Mouse (Mus musculus) E14TG2a.4 (cell line): ENCODE measurements around the gene Snrk.

Experiments used
- CTCF ChIP-seq: conservative IDR thresholded peaks from 2 replicates; pipeline ENCODE4 v1.5.1; 2014; ENCODE audit warnings: low read length
- NANOG ChIP-seq: IDR thresholded peaks from 2 replicates; pipeline ENCODE4 v1.6.1; 2014; ENCODE audit warnings: borderline replicate concordance, low read length, mixed read lengths
- POU5F1 ChIP-seq: IDR thresholded peaks from 2 replicates; pipeline ENCODE4 v1.6.1; 2014; ENCODE audit warnings: low read length, borderline replicate concordance

- no peak for TF ChIP-seq CTCF
- no peak for TF ChIP-seq NANOG
- no peak for TF ChIP-seq POU5F1
These were observed 12.7 kb upstream of the Snrk start for GRCm38 (mm10) chr9:122104285-122104829.
